Mouse (Mus musculus): ENCODE measurements at regions not wholly inside any gene's neighbourhood (a gene's known extent, or its start where the extent isn't known, plus 50 kb on each side); places are given as distances from the start of the nearest gene placed in this dataset.

DNA sequence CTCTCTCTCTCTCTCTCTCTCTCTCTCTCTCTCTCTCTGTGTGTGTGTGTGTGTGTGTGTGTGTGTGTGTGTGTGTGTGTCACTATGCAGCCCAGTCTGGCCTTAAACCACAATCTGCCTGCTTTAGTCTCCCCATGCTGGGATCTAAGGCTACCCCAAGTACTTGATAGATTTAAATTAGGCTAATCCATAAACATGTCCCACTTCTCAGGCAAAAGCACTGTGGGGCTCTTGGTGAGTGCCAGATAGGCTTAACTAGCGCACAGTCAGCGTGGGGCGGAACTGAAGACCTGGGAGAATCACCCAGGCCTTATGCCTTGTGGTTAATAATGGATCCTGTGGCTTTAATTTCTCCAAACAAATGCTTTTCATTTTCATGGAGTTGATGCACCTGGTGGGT is 180.6 kb downstream of the Gm26897 start:
- WGBS, result 75% methylated on average over 3 of the region's 3 CpGs
- Histone ChIP-seq H3K27me3 (ENCODE audit: low read depth, poor library complexity, severe bottlenecking) (peaks cover 22% of the 10 kb centered on the region), H3K36me3 (no peaks in the 10 kb centered on the region), H3K9me3 (replicated peaks) (no peaks in the 10 kb centered on the region), H3K4me3 (no peak overlapping the region), H3K27ac (no peak overlapping the region), H3K4me1 (peaks cover 9% of the 10 kb centered on the region; the same call in 1 of the 2 replicates)
- DNase-seq (ENCODE audit: low spot score), result no peak

DNA sequence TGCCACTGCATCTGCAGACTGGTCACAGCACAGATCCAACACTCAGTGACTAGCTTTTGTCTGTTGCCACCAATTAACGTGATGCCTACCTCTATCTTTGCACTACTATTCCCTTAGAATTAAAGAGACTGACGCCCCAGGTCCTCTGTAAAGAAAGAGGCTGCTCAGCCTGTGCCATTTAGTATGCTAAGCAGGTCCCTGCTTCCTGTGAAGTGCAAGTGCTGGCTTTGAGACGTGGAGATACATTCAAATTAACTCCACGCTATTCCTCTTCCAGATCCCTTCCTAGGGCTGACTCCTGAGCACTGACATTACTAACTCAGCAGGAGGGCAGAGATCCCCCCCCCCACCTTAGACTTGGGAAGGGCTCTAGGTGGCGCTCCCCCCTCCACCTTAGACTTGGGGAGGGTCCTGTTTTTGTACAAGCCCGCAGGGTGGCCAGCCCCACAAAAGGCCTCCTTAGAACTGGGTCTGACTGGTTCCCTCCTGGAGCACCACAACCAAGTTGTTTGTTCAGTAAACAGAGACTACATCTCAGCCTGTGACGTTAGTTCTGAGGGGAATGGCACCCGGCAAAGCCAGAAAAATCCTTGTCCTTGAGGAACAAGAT is 184.0 kb downstream of the Gm26897 start:
- no peaks in the 10 kb centered on the region for H3K36me3 ChIP-seq
- peaks cover 11% of the 10 kb centered on the region; the same call in 1 of the 2 replicates for H3K4me1 ChIP-seq
- H3K27me3 ChIP-seq (ENCODE audit: low read depth, poor library complexity, severe bottlenecking), result peaks cover 31% of the 10 kb centered on the region
- DNase-seq (ENCODE audit: low spot score), result no peak
- no peaks in the 10 kb centered on the region for H3K9me3 ChIP-seq (replicated peaks)
- H3K27ac ChIP-seq, result no peak overlapping the region
- H3K4me3 ChIP-seq, result no peak overlapping the region
- WGBS, result 35% methylated on average over 8 of the region's 8 CpGs

DNA sequence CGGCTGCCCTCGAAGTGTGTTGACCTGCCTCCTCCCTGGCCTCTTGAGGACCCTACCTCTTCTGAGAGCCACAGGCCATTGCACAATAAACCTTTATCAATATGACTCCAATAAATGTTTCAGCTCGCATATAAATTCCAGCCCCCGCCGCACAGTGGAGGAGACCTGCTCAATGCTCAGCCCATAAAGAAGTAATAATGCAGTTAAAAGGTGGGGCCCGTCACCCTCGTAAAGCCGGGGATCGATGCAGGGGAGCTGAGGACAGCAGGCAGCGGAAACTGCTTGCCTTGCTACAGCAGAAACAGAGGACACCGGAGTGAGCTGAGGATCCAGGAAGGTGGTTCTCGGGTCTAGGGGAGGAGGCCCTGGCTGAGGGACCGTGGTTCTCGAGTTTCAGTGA is 185.2 kb downstream of the Gm26897 start:
- DNase-seq (ENCODE audit: low spot score), result no peak
- Histone ChIP-seq H3K27ac (no peak overlapping the region), H3K27me3 (ENCODE audit: low read depth, poor library complexity, severe bottlenecking) (peaks cover 29% of the 10 kb centered on the region), H3K4me3 (no peak overlapping the region), H3K4me1 (peaks cover 18% of the 10 kb centered on the region; the same call in 1 of the 2 replicates), H3K9me3 (replicated peaks) (no peaks in the 10 kb centered on the region), H3K36me3 (no peaks in the 10 kb centered on the region)
- WGBS, result 57% methylated on average over 14 of the region's 14 CpGs

DNA sequence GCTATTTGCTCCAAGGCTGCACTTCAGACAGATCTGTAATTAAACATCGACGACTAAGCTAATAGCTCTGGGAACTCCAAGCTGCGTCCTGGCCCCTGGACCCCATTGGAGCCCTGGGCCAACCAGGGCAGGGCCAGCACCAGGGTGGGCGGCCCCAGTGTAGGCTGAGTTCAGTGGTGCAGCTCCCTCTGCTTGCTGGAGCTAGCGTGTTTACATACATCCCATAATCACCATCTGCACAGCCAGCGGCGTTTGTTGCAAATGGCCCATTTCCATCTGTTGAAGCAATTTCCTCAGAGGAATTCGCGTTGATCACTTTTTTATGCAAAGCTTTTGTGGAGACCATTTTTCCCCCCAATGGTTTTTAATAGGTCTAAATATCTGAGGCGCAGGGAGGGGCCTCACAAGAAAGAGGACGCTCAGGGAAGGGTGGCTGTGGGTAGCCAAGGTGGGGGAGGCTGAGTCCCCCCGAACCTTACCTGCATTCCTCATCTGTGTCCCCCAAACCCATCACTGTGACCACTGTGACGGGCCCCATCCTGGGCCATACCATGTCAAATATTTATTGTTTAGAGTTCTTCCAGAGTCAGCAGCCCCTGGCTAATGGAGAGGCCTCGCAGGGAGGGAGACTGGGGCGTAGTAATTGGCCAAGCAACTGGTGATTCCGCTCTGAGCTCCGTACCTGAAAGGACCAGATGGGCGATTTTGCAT is 189.4 kb downstream of the Gm26897 start:
- H3K27ac ChIP-seq, result no peak overlapping the region
- 59% methylated on average over 18 of the region's 18 CpGs for WGBS

DNA sequence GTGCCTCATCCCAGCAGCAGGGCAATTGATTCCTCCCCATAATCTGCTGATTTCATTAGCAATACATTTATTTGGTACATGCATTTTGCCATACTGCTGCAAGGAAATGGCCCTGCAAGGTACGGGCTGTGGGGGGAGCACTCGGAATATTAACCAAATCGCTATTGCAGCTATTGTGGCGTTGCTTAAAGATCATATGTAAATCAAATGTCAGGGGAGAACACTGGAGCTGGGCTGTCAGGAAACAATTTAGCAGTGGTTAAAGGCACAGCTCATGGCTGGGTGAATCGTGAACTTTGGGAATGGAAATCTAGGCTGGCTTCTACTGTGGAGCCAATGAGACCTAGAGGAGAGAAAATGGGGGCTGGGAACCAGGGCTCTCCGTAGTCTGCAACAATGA is 192.0 kb downstream of the Gm26897 start:
- Histone ChIP-seq H3K36me3 (no peaks in the 10 kb centered on the region), H3K9me3 (replicated peaks) (no peaks in the 10 kb centered on the region), H3K27ac (no peak overlapping the region), H3K27me3 (ENCODE audit: low read depth, poor library complexity, severe bottlenecking) (peaks cover 33% of the 10 kb centered on the region; the same call in 1 of the 2 replicates), H3K4me1 (peaks cover 19% of the 10 kb centered on the region), H3K4me3 (no peak overlapping the region)
- 79% methylated on average over 6 of the region's 6 CpGs for WGBS
- no peak for DNase-seq (ENCODE audit: low spot score)

More for the DNA sequence above, 189.4 kb downstream of the Gm26897 start:
- no peak overlapping the region for H3K4me3 ChIP-seq
- peaks cover 28% of the 10 kb centered on the region for H3K27me3 ChIP-seq (ENCODE audit: low read depth, poor library complexity, severe bottlenecking)
- no peaks in the 10 kb centered on the region for H3K36me3 ChIP-seq
- H3K4me1 ChIP-seq, result peaks cover 18% of the 10 kb centered on the region; the same call in 1 of the 2 replicates
- no peak for DNase-seq (ENCODE audit: low spot score)
- H3K9me3 ChIP-seq (replicated peaks), result no peaks in the 10 kb centered on the region

DNA sequence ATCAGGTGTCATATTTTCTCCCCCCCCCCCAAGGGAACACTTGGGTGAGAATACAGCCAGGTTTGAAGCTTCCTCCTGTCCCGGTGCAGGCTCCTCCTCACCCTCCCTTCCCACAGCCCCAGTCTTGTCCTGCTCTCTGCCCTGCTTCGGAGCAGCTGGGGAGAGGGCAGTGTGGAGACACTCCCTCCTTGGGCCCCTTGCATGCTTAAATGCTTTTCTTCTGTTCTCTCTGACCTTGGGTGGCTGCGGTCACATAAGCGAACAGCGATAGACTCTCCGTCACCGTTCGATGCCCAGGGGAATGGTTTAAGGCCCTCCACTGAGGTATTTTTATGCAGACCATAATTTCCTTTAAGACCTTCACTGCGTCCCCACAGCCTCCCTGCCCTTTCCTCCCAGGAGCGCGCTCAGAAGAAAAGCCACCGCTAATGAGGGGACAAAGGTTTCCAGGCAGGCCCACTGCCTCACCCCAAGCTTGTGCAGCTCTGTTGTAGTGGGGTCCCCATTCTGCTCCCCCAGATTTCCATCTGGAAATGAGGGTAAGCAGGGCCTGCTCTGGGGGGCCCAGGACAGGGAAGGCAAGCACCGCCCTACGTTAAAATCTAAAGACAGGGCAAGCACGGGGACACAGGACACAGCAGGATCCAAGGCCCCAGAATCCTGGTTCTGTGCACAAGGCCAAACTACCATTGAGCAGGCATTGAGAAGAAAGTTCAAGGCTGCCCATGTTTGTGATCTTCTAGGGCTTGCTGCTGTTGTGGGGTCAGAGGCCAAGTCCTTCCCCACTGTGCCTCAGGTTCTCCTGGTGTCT is 195.7 kb downstream of the Gm26897 start:
- H3K4me1 ChIP-seq, result peaks cover 9% of the 10 kb centered on the region
- H3K27me3 ChIP-seq (ENCODE audit: low read depth, poor library complexity, severe bottlenecking), result peaks cover 33% of the 10 kb centered on the region; the same call in 1 of the 2 replicates
- no peak for DNase-seq (ENCODE audit: low spot score)
- WGBS, result 67% methylated on average over 15 of the region's 15 CpGs
- peak overlapping the region; percentile 56; the same call in 1 of the 2 replicates for H3K27ac ChIP-seq
- no peak overlapping the region for H3K4me3 ChIP-seq
- no peaks in the 10 kb centered on the region for H3K36me3 ChIP-seq
- no peaks in the 10 kb centered on the region for H3K9me3 ChIP-seq (replicated peaks)

DNA sequence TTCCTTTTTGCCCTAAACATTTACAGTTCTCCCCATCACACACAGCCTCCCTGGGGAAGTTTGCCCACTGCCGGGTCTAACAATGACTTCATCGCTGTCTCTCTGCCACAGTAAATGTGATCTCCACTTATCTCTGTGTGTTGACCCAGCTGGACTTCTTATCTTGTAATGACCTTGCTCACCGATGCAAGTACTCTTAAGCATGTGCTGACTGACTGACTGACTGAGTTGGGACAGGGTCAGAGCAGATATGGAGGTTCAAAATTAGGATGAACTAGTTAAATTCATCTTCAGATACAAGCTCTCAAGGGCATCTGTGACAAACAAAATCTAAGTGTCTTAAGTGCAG is 196.2 kb downstream of the Gm26897 start:
- no peaks in the 10 kb centered on the region for H3K9me3 ChIP-seq (replicated peaks)
- peaks cover 33% of the 10 kb centered on the region; the same call in 1 of the 2 replicates for H3K27me3 ChIP-seq (ENCODE audit: low read depth, poor library complexity, severe bottlenecking)
- peaks cover 9% of the 10 kb centered on the region for H3K4me1 ChIP-seq
- no peak for DNase-seq (ENCODE audit: low spot score)
- no peaks in the 10 kb centered on the region for H3K36me3 ChIP-seq
- 74% methylated on average over 3 of the region's 3 CpGs for WGBS
- no peak overlapping the region for H3K4me3 ChIP-seq
- H3K27ac ChIP-seq, result 0 out of 2 replicates have a peak overlapping the region, but pooled peaks have one; percentile 56

DNA sequence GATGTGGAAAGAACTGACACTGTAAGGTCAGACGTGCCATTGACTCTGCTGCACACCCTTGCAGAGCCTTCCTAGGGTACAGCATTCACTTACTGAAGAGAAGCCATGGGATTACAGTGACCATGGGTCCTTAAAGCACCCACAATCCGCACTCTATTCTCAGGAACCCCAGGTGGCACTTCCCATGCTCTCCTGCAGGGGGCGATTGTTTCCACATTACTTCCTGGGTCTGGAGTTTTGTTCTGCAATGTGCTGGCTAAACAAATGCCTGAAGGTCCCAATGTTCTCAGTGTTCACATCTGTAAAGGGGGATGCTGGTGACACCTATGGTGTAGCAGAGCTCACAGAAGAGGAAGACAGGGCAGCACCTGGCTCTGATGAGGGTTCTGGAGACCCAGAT is 198.0 kb downstream of the Gm26897 start:
- Histone ChIP-seq H3K4me3 (no peak overlapping the region), H3K9me3 (replicated peaks) (no peaks in the 10 kb centered on the region), H3K4me1 (peaks cover 9% of the 10 kb centered on the region), H3K27me3 (ENCODE audit: low read depth, poor library complexity, severe bottlenecking) (peaks cover 26% of the 10 kb centered on the region; the same call in 1 of the 2 replicates), H3K36me3 (no peaks in the 10 kb centered on the region), H3K27ac (no peak overlapping the region)
- no peak for DNase-seq (ENCODE audit: low spot score)
- 70% methylated on average over 3 of the region's 3 CpGs for WGBS

DNA sequence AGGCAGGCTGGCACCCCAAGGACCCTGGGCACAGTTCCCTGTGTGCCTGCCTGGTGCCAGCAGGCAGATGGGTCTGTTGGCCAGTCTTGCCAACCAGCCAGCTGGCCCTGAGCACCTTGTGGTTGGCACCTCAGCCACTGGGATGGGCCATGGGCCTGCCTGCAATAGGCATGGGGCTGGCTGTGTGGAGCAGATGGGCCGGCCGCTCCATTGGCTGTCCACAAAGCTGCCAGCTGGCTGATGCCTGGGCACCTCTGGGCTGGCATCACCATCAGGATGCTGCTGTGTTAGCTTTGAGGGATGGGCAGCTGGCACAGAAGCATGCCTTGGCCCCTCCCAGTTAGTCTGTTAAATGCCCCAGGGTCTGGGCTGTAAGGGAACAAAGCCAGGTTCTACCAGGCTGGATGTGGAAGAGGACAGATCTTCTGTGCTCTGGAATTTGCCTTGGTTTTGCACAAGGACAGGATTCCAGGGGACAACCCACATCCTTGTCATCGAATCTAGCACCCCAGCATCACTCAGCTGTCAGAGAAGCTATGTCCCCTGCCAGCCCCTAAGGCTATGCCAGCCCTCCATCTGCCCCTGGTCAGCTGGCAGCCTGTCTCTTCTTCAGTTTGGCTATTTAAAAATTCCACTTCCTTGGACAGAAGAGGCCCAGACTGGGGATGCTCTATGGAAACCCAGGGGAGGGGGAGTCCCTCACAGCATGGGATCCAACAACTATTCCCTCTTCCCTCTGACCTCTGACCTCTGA is 201.8 kb downstream of the Gm26897 start:
- no peak for DNase-seq (ENCODE audit: low spot score)
- WGBS, result 83% methylated on average over 3 of the region's 3 CpGs
- Histone ChIP-seq H3K27ac (no peak overlapping the region), H3K36me3 (no peaks in the 10 kb centered on the region), H3K4me3 (no peak overlapping the region), H3K27me3 (ENCODE audit: low read depth, poor library complexity, severe bottlenecking) (peaks cover 3% of the 10 kb centered on the region), H3K9me3 (replicated peaks) (no peaks in the 10 kb centered on the region), H3K4me1 (no peaks in the 10 kb centered on the region)

DNA sequence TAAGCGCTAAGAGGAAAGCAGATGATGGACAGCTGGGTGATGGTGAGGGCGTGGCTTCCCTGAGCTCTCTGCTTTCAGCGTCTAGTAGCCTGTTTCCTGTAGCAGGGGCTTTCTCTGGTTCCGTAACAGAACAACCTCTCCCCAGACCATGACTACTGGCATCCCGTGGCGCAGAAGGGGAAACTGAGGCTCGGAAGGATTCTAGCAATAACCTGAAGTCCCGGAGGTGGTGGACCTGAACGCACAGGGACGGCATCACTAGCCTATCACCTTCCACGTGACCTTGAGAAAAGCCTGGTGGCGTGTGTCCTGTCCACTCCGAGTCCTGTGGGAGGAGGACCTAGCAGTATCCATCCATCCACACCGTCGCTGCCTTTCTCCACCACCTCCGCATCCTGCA is 208.1 kb downstream of the Gm26897 start:
- H3K4me1 ChIP-seq, result peaks cover 4% of the 10 kb centered on the region; the same call in 1 of the 2 replicates
- no peak for DNase-seq (ENCODE audit: low spot score)
- peaks cover 45% of the 10 kb centered on the region for H3K27me3 ChIP-seq (ENCODE audit: low read depth, poor library complexity, severe bottlenecking)
- H3K36me3 ChIP-seq, result no peaks in the 10 kb centered on the region
- H3K9me3 ChIP-seq (replicated peaks), result no peaks in the 10 kb centered on the region
- no peak overlapping the region for H3K4me3 ChIP-seq
- no peak overlapping the region for H3K27ac ChIP-seq
- 87% methylated on average over 16 of the region's 16 CpGs for WGBS

DNA sequence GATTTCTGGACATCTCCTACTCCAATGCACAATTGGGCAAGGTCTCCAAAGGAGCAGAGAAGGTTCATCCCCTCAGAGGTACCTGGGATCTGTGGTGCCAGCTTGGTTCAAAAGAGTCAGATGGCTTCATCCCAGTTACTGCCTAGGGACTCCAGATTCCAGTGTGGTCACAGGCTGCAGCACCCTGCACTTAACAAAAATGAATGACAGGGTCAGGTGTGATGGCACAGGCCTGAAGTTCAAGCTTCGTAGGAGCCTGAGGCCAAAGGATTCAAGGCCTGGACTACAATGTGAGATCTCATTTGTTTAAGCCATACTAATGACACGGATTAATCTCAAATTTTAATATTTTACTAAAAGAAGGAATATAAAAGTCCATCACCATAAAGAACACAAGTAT is 209.1 kb downstream of the Gm26897 start:
- H3K27me3 ChIP-seq (ENCODE audit: low read depth, poor library complexity, severe bottlenecking), result peaks cover 45% of the 10 kb centered on the region
- H3K9me3 ChIP-seq (replicated peaks), result no peaks in the 10 kb centered on the region
- no peak for DNase-seq (ENCODE audit: low spot score)
- no peak overlapping the region for H3K4me3 ChIP-seq
- no peaks in the 10 kb centered on the region for H3K36me3 ChIP-seq
- H3K27ac ChIP-seq, result no peak overlapping the region
- WGBS, result 89% methylated on average over 2 of the region's 2 CpGs
- H3K4me1 ChIP-seq, result peaks cover 4% of the 10 kb centered on the region; the same call in 1 of the 2 replicates

DNA sequence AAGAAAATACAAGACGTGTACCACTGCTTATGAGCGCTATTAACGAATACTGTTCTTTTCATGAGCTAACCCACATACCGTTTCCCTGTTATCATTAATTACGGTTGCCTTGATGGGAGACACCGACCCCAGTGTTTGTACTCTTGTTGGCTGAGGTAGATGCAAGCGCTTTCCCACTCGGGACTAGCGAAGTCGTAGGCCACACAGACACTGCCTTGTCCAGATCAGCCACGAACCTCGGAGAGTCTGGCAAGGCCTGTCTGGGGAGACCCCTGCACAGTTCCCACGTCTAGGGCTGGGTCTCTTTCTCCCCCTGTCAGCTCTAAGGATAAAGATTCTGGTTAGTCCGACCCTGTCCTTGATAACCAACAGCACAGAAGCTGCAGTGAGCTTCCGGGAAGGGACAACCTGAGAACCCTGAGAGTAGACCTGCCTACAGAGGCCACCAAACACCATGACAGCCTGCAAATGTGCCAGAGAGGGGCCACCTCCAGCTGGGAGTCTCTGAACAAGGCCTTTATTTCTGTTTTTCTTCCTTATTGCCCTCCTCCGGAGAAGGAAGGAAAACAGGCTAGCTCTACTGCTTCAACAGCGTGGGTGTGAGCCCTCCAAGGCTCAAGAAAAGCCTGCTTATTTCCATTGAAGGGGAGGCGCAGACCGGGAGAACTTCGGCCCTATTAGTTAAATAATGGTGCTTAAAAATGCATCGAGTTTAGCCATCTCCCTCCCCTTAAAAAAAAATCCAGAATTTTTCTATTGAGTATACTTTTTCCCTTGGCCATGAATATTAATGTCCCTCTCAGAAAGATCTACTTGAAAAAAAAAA is 209.8 kb downstream of the Gm26897 start:
- WGBS, result 75% methylated on average over 21 of the region's 21 CpGs
- Histone ChIP-seq H3K4me3 (no peak overlapping the region), H3K27ac (no peak overlapping the region), H3K36me3 (no peaks in the 10 kb centered on the region), H3K4me1 (peaks cover 4% of the 10 kb centered on the region; the same call in 1 of the 2 replicates), H3K27me3 (ENCODE audit: low read depth, poor library complexity, severe bottlenecking) (peaks cover 45% of the 10 kb centered on the region), H3K9me3 (replicated peaks) (no peaks in the 10 kb centered on the region)
- no peak for DNase-seq (ENCODE audit: low spot score)
